Mouse (Mus musculus): Measurements from ENCODE around the gene Gm26558. TPM values are rescaled to one million over a fixed set of nuclear protein-coding genes. Genes with fewer than 3 reads are reported as not detected.

The Gm26558 gene
- total and polyA plus RNA-seq, 3 experiments, result 0.24 to 0.81 TPM; not detected in 1

- H3K36me3 ChIP-seq (ENCODE audit: control insufficient read depth in 1 of 2, insufficient read depth in 2 of 2, low read length in 2 of 2), result peaks cover 8 to 31% of the 10 kb centered on the region in 2 experiments; a peak in 3 of 4 replicates
- peak; percentile 45 for DNase-seq (ENCODE audit: low read depth, low spot score)
- H3K9ac ChIP-seq (ENCODE audit: control insufficient read depth, low read depth, low read length, poor library complexity, severe bottlenecking), result no peak overlapping the region
- no peak overlapping the region for H3K4me3 ChIP-seq (ENCODE audit: control insufficient read depth in 1 of 2, insufficient read depth in 1 of 2, low read depth in 2 of 2, low read length in 2 of 2)
- peaks cover 7 to 18% of the 10 kb centered on the region in 2 experiments for H3K4me1 ChIP-seq (ENCODE audit: control insufficient read depth in 1 of 2, insufficient read depth in 2 of 2, low read length in 2 of 2)
- H3K79me2 ChIP-seq (ENCODE audit: control insufficient read depth, insufficient read depth, low read length, poor library complexity), result peaks cover 58% of the 10 kb centered on the region
- no peaks in the 10 kb centered on the region for H3K27me3 ChIP-seq (ENCODE audit: control insufficient read depth in 1 of 2, insufficient read depth in 2 of 2, low read length in 2 of 2)
- H3K9me3 ChIP-seq (replicated peaks; ENCODE audit: insufficient read depth, low read length), result no peaks in the 10 kb centered on the region
- TF ChIP-seq CTCF (IDR thresholded peaks at IDR 0.05 in 2 of 3, conservative IDR thresholded peaks at IDR 0.05 in 1 of 3; ENCODE audit: control insufficient read depth in 1 of 3, insufficient read depth in 1 of 3, low read depth in 2 of 3, low read length in 3 of 3, poor library complexity in 1 of 3, severe bottlenecking in 1 of 3) (peak in 1 of 3 experiments; percentile 37; a peak in 3 of 6 replicates), SMC3 (IDR thresholded peaks at IDR 0.05; ENCODE audit: low read depth, low read length) (no peak)
- no peak overlapping the region for H3K27ac ChIP-seq (ENCODE audit: control insufficient read depth, low read depth, low read length)
Measured at GRCm38 (mm10) chr2:70663764-70664163, 1.9 kb upstream of the Gm26558 start.

DNA sequence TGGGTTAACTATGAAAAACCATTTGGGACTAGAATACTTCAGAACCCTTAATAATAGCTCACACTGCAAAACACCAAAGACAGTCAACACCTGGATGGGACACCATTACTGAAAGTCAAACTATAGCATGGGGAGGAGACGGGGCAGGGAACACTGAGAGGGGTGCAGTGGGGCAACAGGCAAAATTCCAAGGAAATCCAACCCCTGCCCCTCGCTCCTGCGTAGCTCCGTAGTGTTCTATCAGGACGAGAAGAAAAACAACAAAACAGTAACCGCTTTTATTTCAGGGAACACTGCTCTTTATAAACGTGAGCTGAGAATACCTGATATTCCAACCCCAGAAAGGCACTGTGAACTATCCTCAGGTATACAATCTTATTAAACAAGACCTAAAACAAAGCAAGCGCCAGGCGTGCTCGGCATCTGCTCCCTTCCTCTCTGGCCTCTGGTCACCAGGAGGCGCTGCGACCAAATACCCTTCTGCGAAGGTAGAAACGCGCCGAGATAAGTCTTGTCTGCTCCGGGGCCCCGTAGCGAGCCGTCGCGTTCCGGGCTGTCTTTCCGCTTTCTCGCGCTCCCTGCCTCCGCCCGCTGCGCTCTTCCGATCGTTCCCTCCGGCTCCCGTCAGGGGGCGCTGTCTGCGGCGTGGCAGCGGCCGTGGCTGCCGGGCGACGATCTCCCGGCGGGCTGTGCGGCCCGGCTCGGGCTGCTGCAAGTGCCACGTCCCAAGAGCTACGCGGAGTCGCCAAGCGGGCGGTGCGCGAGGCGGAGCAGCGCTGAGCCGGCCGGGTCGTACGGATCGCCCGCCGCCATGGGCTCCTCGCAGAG, 807 bp downstream of the Gm26558 start, which contains the start of gene Gorasp2:
Gorasp2 (plus strand) TSS at position 690 of the 828 bp plus-strand sequence.
- no peaks in the 10 kb centered on the region for H3K9me3 ChIP-seq (replicated peaks; ENCODE audit: insufficient read depth, low read length)
- peaks cover 5 to 27% of the 10 kb centered on the region in 2 experiments; a peak in 2 of 4 replicates for H3K36me3 ChIP-seq (ENCODE audit: control insufficient read depth in 1 of 2, insufficient read depth in 2 of 2, low read length in 2 of 2)
- peak; percentile 96 for DNase-seq (ENCODE audit: low read depth, low spot score)
- H3K27ac ChIP-seq (ENCODE audit: control insufficient read depth, low read depth, low read length), result peak within 1 kb of the TSS; percentile 48
- peak within 1 kb of the TSS; percentile 92 for H3K9ac ChIP-seq (ENCODE audit: control insufficient read depth, low read depth, low read length, poor library complexity, severe bottlenecking)
- peaks cover 2 to 4% of the 10 kb centered on the region in 2 experiments; a peak in 3 of 4 replicates for H3K27me3 ChIP-seq (ENCODE audit: control insufficient read depth in 1 of 2, insufficient read depth in 2 of 2, low read length in 2 of 2)
- H3K4me1 ChIP-seq (ENCODE audit: control insufficient read depth in 1 of 2, insufficient read depth in 2 of 2, low read length in 2 of 2), result peaks cover 7 to 18% of the 10 kb centered on the region in 2 experiments
- peak within 1 kb of the TSS; percentile 84 to 91 for H3K4me3 ChIP-seq (ENCODE audit: control insufficient read depth in 1 of 2, insufficient read depth in 1 of 2, low read depth in 2 of 2, low read length in 2 of 2)
- peaks cover 38% of the 10 kb centered on the region for H3K79me2 ChIP-seq (ENCODE audit: control insufficient read depth, insufficient read depth, low read length, poor library complexity)
- TF ChIP-seq JUND (IDR thresholded peaks at IDR 0.05; ENCODE audit: low read depth, low read length) (no peak), POLR2AphosphoS2 (IDR thresholded peaks at IDR 0.05; ENCODE audit: low read length) (peak; percentile 90; the same call in 1 of the 2 replicates), UBTF (IDR thresholded peaks at IDR 0.05; ENCODE audit: borderline replicate concordance, insufficient read depth, low read depth, low read length) (0 out of 2 replicates have a peak, but pooled peaks have one; percentile 88), GATA1 (IDR thresholded peaks at IDR 0.05; ENCODE audit: low read depth, low read length) (peak; percentile 24; the same call in 1 of the 2 replicates), NELFE (IDR thresholded peaks at IDR 0.05; ENCODE audit: low read depth, low read length) (peak; percentile 97), GABPA (IDR thresholded peaks at IDR 0.05; ENCODE audit: low read depth, low read length) (peak; percentile 82; the same call in 1 of the 2 replicates), KAT2A (conservative IDR thresholded peaks at IDR 0.05; ENCODE audit: low read depth, low read length) (peak; percentile 89), MEF2A (IDR thresholded peaks at IDR 0.05; ENCODE audit: extremely low read depth, insufficient replicate concordance, low read depth, low read length, poor library complexity, severe bottlenecking) (peak; percentile 75), POLR2A (IDR thresholded peaks at IDR 0.05; ENCODE audit: control insufficient read depth in 1 of 2, insufficient read depth in 1 of 2, low read depth in 1 of 2, low read length in 2 of 2, poor library complexity in 1 of 2) (peak; percentile 91 to 99), ZKSCAN1 (IDR thresholded peaks at IDR 0.05; ENCODE audit: low read depth, low read length) (no peak), RAD21 (IDR thresholded peaks at IDR 0.05; ENCODE audit: low read depth, low read length) (peak; percentile 44), ZMIZ1 (IDR thresholded peaks at IDR 0.05; ENCODE audit: low read depth, low read length) (peak; percentile 95), NRF1 (IDR thresholded peaks at IDR 0.05; ENCODE audit: insufficient read depth, low read depth, low read length, poor library complexity, severe bottlenecking) (no peak), SMC3 (IDR thresholded peaks at IDR 0.05; ENCODE audit: low read depth, low read length) (peak; percentile 65), HCFC1 (IDR thresholded peaks at IDR 0.05; ENCODE audit: low read depth, low read length) (peak; percentile 98), TBP (IDR thresholded peaks at IDR 0.05; ENCODE audit: low read depth, low read length) (peak; percentile 73), MAZ (IDR thresholded peaks at IDR 0.05; ENCODE audit: low read depth, low read length) (peak; percentile 93), POLR2AphosphoS5 (IDR thresholded peaks at IDR 0.05; ENCODE audit: borderline replicate concordance, low read depth, low read length) (no peak), USF2 (IDR thresholded peaks at IDR 0.05; ENCODE audit: borderline replicate concordance in 1 of 2, insufficient read depth in 1 of 2, low read depth in 1 of 2, low read length in 2 of 2) (no peak), ZC3H11A (IDR thresholded peaks at IDR 0.05; ENCODE audit: low read depth, low read length) (peak; percentile 44), TAL1 (IDR thresholded peaks at IDR 0.05; ENCODE audit: low read length) (no peak), ZNF384 (IDR thresholded peaks at IDR 0.05; ENCODE audit: low read depth, low read length) (no peak), MYB (IDR thresholded peaks at IDR 0.05; ENCODE audit: low read depth, low read length) (no peak), E2F4 (IDR thresholded peaks at IDR 0.05; ENCODE audit: borderline replicate concordance, low read depth, low read length) (no peak), ETS1 (IDR thresholded peaks at IDR 0.05; ENCODE audit: low read depth, low read length) (peak; percentile 71; the same call in 1 of the 2 replicates), CHD2 (IDR thresholded peaks at IDR 0.05; ENCODE audit: low read length) (no peak; the same call in 1 of the 2 replicates), TCF12 (IDR thresholded peaks at IDR 0.05; ENCODE audit: low read depth, low read length) (peak; percentile 77)
